Mouse (Mus musculus) megakaryocyte-erythroid progenitor cell, adult 5 weeks (primary cell): ENCODE measurements around the gene Sgcg. TPM values are rescaled to one million over a fixed set of nuclear protein-coding genes. Genes with fewer than 3 reads are reported as not detected.

Experiments used
- polyA plus RNA-seq: library from polyadenylated mRNA; stranded (reverse); fragments of >175 nt; gene quantifications from 2 replicates; pipeline ENCODE4 v1.2.3, GENCODE M21; 2012

The Sgcg gene
- polyA plus RNA-seq: not detected in 2 replicates

DNA sequence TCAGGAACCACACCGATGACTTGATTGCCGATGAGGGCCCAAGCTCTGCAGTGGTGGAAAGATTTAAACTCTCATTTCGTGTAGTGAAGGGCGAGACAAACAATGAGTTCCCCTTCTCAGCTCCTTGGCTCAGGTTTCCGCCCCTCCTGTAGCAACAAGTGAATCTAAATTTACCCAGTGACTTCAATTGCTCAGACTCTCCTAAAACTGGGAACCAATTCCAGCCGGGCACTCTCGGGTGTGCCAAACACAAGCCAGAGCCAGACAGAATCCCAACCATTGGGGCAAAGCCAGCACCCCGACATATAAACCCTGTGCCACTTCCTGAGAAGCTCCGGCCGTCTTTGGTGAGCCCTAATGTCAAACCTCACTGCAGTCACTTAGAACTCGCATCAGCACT is at the start of gene Sgcg:
Sgcg (minus strand) TSS at position 139 of the 400 bp plus-strand sequence.

Other genes with a start within 250 kb of the Sgcg start
- gene Tnfrsf19, start 212.0 kb downstream of the Sgcg start, polyA plus RNA-seq: 0.12 and 0.57 TPM in 2 replicates
- gene Sacs, start 120.0 kb downstream of the Sgcg start, polyA plus RNA-seq: 0.41 and 0.71 TPM in 2 replicates
- 12.5 and 19.7 TPM in 2 replicates for gene Arl11, start 51.3 kb upstream of the Sgcg start, polyA plus RNA-seq
- 0.54 and 0.68 TPM in 2 replicates for gene Ebpl, start 101.9 kb upstream of the Sgcg start, polyA plus RNA-seq
- gene Kpna3, start 181.4 kb upstream of the Sgcg start, polyA plus RNA-seq: 9.4 and 11.6 TPM in 2 replicates